Mouse (Mus musculus): ENCODE measurements around the gene Cfap36.

Cfap36 gene

DNA sequence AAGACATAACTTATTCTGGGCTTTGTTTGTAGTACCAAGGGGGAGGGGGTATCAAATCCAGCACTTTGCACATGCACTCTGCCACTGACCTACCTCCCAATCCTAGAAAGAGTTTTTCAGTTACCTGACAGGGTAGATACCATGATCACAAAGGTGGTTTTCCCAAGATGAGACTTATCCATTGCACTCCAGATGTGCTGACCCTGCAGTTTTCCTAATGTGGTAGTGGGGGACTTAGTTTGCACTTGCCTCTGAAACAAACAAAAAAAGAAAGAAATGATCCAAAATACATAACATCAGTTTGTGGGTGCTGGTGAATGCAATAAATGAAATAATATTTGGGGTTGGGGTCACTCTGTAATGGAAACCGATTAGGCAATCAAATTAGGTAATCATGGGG lies 67.9 kb downstream of the Cfap36 start:
- no peak for DNase-seq

DNA sequence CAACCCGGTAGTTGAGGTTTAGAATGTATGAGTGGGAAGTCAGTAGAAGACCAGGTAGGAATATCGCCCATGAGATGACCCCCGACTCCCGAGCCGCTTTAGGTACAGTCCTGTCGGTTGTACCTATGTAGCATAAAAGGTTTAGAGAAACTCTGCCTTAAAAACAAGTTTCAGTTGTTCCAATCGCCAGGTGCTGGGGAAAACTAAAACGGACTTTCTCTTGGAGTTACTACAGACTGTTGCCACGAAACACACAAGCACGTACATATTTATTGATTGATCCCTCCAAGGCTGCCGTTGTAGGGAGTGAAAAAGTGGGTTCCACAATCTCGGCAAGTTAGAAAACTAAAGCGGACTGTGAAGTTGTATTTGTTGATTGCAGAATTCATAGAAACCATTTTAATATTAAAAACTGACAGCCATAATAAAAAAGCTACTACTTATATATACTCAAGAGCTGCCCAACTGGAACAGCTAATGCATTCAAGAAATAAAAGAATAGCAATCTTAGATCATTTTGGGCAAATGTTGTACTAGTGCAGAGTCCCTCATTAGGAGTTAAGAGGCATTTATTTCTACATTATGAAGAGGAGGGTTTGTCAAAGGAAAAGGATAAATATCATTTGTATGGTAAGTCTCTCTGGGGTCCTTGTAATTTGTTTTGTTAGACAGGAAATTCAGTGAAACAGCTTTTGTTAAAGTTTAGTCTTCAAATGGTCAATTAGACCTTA lies 73.3 kb downstream of the Cfap36 start:
- DNase-seq = no peak

DNA sequence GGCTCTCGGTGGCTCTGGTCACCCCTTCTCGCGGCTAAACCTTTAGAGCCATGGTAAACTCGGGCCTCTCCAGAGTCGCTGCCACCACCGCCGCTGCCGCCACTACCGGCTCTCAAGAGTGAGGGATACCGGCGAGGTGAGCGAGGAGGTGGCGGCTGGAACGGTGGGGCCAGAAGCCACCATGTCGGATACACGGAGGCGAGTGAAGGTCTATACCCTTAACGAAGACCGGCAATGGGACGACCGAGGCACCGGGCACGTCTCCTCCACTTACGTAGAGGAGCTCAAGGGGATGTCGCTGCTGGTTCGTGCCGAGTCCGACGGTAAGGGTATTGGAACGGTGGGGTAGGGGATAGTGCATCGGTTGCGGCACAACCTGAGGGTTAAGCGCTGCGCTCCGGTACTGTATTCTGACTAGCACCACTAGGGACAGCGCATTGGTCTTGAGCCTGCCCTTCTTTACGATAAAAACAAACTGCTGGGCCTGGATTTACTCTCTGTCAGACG lies 74.0 kb downstream of the Cfap36 start:
- peak; percentile 64 for DNase-seq

DNA sequence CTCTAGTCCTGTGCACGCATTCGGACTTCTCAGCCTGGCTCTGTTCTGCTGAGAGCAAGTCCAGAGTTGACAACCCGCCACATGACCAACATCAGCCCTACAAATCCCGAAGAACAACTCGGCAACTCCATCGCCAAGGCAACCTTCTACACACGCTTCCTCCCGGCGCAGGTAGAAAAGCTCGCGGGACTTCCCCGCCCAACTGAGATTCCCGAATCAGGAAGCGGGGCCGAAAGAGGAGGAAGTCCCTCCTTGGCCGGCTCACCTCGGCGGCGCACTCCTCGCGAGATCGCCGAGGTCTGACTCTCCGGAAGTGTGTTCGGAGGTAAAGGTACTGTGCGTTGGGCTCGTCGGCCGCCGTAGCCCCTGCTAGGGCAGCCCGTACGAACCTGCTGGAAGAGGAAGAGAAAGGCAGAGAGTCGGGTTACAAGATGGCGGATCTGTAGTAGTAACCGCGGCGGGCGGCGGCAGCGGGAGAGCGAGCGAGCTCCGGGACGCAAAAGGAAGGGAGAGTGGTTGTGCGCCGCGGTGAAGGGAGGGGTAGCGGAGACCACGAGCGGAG lies 74.6 kb downstream of the Cfap36 start, which contains the start of gene Ppp4r3b:
Gene Ppp4r3b, plus strand, starts transcription at position 328 of the 562 bp plus-strand sequence.
- peak; percentile 98 for DNase-seq

DNA sequence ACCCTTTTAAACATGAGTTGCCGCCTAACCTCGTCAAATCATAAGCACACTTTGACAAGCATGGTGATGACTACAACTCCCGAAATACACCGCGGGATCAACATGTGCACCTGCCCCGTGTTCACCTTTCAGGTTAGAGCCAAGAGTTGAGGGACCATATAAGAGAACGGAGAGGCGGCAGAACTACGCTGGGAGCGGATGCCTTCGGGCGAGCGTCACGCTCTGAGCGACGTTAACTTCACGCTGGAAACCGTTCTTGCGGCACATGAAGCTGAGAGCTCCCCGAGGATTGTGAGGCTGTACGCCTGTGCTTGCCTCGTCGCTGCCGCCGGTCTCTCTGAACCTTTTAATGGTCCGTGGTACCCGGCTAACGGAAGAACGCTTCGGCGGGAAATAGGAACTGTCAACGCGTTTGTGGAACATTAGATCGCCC lies 75.2 kb downstream of the Cfap36 start:
- DNase-seq = peak; percentile 63
